Mouse (Mus musculus) megakaryocyte progenitor cell, adult 5-6 weeks (primary cell): ENCODE results near the gene Mdh1b. TPM values are rescaled to one million over a fixed set of nuclear protein-coding genes. Genes with fewer than 3 reads are reported as not detected.

Source experiments
- ATAC-seq: replicated peaks from 2 replicates; pipeline ENCODE4 v1.8.0; 2016; ENCODE audit warnings: mild to moderate bottlenecking, moderate TSS enrichment, inconsistent platforms; ENCODE audit not compliant: poor library complexity
- total RNA-seq, 2 experiments: library from RNA; stranded (forward) in 1 of 2; stranded (reverse) in 1 of 2; fragments of 157-497, 149-512 nt in 1 of 2; fragments of 200-1000 nt in 1 of 2; gene quantifications; 2 replicates each; pipeline versions ENCODE4 v1.2.3 to v1.2.4; 2015 to 2017

Gene Mdh1b
- total RNA-seq (2015) (not detected in 2 replicates), total RNA-seq (2017) (not detected in 2 replicates)

DNA sequence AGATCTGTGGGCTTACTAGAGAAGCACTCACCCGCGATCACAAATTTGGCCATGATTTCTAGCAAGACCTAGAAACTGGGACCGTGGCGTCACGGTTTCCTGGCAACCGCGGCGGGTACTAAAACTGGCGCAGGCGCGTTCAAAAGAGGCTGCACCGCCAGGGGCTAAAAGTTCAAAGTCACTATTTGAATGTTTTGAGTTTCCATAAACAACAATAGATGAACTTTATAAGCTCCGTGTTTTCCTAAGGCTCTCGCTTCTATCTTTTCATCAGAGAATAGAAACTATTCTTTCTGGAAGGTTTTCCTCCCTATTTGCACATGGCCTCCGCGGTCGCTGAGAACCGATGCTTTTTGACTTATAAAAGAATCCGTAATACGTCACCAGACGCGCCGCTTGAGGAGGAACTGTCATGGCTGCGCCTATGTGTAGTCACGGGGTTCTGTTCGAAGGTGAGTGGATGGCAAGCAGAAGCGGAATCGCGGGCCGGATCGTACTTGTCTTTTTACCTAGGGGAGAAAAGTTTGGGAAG, at the start of gene Mdh1b, which contains the start of gene Fastkd2:
Mdh1b (minus strand) TSS at position 79 of the 532 bp plus-strand sequence.
Fastkd2 (plus strand) TSS at position 375 of the 532 bp plus-strand sequence.
- ATAC-seq: peak; percentile 99

DNA sequence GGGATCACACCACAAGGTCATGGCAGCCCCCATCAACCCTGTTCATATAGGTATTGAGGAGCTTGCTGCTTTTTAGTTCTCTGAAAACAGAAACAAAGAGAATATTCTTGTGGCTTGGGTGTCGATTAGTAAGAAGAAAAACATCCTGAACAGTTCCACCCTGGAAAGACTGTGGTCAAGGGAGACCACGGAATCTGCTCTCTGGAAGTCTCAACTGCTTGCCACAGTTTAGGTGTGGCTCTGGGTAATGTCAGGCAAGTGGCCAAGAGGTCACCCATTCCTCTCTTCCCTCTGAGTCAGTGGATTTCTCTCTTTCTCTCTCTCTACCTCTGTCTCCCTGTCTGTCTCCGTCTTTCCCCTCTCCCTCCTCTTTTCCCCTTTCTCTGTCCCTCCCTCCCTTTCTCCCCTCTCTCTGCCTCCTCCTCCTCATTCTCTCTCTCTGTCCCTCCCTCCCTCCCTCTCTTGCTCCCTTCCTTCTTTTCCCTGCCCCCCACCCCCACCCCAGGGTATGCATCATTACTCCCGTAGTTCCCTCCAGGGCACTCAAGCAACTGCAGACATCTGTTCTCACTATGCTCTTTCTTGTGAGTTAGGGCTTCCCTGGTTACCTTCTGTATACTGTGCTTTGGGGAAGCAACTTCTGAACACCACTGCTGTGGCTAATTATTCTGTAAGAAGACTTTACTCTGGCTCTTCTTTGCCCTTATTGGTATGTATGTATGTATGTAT, 46.9 kb upstream of the Mdh1b start:
- ATAC-seq: no peak

DNA sequence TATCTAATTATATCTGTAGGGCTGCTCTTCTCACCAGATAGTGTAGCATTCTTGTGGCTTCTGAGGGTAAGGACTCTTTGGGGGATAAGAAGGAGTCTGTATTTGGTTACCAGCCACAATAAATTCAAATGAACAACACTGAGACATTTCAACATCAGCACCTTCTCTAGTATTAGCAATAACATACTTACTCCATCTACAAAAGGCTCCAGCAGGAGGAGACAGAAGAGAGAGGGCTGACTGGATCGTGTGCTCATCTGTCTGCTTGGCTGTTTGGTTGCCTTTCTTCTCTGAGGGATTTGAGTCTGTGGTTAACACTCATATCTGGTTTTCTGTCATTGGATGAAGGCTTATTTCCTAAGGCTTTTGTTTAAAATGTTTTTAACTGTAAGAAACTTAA, 46.3 kb upstream of the Mdh1b start:
- ATAC-seq: no peak

DNA sequence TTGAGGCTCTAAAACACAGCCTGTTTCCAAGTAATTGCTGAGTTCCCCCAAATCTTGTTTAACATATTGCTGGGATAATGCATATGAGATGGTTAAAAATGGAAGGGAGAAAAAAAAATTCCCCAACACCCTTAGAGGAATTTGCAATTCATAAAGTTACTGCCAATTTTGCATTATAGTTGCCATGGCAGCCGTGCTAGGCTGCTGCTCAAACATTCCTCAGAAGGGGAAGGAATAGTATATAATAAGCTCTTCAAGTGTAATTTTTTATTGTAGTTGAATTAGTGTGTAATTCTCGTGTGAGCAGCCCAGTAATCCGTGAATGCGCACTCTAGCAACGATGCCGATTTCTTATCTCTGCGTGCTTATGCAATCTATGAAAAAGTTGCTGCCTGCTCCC, 40.2 kb upstream of the Mdh1b start:
- no peak for ATAC-seq

DNA sequence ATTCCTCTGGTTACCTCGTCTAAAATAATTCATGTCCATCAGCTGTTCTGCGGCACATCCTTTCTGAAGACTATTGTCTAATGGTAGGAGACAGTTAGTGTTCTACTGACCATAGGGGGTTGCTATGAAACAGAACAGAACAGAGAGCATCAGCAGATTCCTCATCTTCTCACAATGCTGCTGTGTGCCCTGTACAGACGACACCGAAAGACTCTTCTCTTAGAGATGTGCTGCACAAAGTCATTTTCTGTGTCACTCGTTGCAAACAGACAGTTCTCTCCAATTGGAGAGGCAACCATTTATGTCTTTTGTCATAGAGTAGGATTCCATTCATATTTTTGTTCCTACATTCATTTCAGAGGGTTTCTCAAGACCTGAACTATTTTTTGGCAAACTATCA, 39.0 kb upstream of the Mdh1b start, which contains the start of gene 4933402D24Rik:
4933402D24Rik (minus strand) TSS at position 101 of the 400 bp plus-strand sequence.
- no peak for ATAC-seq

DNA sequence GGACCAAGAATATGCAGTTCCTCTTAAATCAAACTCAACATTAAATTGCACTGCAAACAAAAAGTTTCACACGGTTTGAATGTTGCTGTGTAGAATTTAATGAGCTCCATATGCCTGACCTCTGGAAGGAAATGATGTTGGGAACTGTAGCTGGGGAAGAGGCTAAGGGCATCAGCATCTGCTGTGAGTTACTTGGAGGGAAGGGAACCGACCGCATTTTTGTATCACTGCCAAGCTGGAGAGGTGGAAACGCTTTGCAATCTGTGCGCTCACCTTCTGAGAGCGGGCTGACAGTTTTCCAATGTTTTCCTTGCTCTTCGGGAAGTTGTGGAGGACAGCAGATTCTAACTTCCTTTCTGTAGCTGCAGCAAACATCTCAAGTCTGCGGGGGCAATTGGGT, 38.0 kb upstream of the Mdh1b start:
- no peak for ATAC-seq

DNA sequence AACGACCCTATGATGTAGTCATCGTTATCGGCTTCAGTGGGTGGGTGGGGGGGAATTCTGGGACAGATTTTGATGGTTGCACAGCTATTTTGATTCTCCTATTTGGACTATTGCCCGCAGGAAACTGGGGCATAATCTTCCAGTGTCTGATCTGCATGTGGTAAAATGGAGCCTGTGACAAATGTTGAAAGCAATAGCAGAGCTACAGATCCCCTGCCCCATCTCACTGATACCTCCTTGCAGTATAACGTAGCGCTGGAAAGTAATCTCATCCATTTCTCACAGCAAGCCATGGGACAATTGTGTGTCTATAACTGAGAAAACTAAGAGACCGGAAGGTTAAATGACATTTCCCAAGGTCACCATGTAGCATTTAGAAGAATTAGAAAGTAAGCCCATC, 34.3 kb upstream of the Mdh1b start:
- no peak for ATAC-seq

DNA sequence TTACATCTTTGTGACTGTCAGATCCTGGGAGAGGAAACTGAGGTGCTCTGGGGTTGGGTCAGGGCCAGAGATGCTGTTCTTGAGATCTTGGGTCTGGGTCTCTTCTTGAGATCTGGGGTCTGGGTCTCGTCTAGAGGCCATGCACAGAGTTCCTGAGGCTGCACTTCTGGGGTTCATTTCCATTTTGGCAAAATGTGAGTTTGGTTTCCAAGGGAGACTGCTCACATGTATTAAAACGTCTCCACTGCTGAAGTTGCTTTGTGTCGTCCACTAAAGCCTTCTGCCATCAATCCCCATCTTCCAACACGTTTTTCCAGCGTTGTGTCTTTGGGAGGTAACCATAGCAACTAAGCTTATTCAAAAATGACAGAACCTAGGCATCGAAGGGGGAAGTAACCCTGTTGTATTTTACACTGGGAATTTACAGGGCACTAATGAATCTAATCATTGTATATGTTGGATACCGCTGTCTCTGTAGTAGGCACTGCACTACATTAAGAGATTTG, 33.8 kb upstream of the Mdh1b start:
- no peak for ATAC-seq

DNA sequence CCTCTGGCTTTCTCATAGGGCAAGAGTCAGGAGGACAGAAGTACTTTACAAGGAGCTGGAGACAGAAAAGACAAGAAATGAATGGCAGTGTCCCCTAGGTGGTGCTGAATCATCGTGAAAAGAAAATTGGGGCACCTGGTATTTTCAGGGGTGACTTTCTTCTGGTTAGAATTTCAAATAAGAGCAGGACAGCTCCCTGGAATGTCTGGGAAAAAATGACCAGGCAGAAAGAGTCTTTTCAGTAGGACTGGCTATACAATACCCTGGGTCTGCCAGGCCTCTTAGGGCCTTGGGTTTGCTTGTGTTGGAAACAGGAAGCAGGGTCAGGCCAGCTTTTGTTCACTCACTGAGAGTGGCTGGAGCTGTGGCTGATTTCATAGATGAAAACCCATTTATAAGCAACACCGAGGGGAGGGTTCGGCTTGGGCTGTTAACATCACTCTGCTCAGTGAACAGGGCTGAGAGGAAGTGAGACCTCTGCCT, 33.1 kb upstream of the Mdh1b start:
- peak; percentile 39 for ATAC-seq

DNA sequence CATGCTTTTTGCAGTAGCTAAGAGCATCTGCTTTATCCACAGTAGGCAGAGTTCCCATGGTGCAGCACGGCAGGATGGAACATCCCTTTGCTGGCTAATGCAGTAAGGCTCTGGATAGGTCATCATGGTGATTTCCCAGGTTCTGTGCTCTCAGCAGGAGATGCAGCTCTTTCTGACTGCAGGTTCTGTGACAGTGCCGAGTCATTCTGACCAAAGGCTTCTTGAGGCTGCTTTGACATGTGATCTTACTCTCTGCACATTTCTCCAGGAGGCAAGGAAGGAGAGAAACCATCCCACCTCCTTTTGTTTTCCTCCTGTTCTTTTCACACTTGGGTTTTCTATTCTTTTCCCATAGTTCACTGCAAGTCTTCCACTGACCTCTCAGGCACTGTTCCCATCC, 25.9 kb upstream of the Mdh1b start:
- no peak for ATAC-seq

DNA sequence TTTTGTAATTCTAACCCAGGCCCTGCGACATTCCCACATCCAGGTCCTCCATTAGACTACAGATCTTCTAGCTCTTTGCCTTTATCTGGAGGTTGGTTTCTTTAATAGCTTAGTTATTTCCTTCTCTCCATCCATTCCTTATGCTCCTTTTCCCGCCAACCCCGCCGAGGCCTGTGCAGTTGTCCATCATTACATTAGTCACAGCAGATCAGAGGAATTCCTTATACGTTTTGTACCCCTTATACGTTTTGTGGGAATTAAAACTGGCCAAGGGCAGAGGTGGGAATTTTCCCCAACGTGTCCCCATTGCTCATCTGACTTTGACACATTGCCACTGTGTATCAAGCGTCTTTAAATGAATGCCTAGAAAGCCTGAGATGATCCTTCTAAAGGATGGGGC, 322 bp downstream of the Mdh1b start:
- no peak for ATAC-seq

DNA sequence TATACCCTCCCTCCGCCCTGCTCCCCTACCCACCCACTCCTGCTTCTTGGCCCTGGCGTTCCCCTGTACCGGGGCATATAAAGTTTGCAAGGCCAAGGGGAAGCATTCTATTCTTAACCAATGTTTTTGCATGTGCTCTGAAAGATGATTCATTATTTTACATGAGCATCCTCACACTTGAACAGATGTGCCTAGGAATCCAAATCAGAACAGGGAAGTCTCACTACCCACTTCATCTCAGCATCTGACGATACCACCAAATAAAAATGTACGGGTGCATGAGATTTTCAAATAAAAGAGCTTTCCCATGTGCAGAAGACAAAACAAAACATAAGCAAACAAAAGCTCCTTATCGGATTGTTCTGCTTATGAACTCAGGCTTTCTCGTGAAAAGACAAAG, 10.0 kb downstream of the Mdh1b start:
- ATAC-seq: no peak

DNA sequence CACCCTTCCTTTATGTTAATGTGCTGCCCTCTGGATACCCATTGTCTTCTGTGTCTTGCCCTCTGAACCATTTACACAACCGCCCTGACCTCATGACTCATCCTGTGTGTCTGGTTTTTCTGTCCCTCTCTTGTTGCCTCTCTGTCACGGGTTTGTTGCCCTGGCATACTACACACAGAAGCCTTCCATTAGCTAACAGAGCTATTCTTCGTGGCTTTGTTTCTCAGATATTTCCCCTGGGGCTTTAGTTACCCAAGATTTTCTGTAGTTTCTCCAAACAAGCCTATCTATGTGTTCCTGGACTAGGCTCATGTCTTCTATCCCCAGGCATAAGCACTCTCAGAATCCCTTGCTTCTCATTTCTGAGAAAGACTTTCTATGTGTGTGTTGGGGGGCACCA, 21.2 kb downstream of the Mdh1b start:
- ATAC-seq: no peak

DNA sequence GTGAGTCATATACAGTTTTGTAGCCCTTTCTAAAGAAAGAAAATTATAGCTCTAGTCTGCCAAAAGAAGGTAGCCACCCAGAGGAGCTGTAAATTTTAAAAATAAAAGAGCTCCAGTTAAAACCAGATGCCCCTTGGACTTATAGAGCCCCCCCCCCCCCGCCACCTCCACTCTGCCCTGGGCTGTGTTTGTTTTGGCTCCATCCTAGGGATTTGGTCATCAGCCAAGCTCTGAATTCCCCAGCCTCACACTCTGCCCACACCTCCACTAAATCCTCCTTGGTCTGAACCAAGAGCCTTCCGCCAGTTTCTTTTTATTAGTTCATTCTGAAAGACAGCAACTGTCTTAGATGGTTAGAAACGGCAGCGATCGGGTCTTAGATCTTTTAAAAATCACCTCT, 24.4 kb downstream of the Mdh1b start:
- ATAC-seq: no peak

DNA sequence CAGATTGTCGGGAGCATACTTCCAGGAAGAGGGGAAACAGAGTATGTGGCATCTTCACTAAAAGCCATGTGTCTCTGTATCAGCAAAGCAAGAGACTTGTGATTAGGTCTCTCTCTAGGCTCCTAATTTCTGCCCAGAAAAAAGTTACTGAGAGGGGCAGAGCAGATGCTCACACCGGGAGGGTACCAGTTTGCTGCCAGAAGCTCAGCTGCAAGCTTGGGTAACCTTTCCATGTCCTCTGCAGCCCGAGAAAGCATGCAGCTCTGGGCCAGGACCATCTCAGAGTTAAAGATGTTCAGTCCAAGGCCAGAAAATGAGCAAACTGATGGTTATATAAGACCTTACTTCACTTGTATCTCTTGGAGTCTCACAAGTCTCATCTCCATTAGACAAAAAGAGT, 33.3 kb downstream of the Mdh1b start:
- no peak for ATAC-seq

DNA sequence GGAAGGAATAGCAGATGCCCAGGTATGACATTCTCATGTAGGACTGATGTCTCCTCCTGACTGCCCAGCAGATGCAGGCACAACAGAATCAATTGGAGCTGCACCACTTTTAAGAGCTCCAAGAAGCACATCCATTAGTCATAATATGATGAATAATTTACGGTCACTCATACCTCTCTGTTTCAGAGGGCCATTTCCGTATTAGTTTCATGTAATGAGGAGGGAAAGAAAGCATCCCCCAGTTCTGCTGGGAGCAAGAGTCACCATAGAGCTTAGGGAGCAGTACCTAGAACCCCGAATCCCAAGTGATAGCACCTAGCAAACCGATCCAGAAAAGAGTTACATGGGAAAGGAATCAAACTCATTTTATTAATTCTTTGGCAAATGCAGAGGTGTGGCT, 43.3 kb downstream of the Mdh1b start, which contains the start of gene Dytn:
Dytn (minus strand) TSS at position 101 of the 400 bp plus-strand sequence.
- no peak for ATAC-seq

DNA sequence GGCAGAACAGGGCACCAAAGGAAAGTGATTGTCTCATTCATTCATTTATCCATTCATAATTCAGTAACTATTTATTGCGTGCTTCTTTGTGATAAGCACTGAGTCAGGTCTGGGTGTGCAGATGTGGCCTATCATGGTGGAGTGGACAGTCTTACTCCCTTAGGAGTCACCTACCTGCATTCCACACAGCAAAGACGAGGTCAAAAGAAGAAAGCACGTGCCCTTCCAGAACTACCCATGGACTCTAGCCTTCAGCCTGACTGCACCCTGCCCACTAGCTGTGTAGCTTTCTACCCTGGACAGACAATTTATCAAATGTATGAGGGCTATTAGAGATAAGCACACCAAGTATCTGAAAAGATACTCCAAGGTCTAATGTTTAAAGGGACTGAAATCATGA, 54.1 kb downstream of the Mdh1b start:
- no peak for ATAC-seq

DNA sequence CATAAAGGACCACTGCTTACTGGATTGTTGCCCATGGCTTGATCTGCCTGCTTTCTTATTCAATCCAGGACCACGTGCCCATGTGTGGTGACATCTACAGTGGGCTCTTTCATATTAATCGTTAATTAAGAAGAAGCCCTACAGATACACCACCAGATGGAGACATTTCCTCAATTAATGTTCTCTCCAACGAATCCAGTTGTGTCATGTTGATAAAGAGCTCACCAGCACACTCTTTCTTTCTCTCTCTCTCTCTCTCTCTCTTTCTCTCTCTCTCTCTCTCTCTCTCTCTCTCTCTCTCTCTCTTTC, 61.3 kb downstream of the Mdh1b start:
- peak; percentile 95 for ATAC-seq

DNA sequence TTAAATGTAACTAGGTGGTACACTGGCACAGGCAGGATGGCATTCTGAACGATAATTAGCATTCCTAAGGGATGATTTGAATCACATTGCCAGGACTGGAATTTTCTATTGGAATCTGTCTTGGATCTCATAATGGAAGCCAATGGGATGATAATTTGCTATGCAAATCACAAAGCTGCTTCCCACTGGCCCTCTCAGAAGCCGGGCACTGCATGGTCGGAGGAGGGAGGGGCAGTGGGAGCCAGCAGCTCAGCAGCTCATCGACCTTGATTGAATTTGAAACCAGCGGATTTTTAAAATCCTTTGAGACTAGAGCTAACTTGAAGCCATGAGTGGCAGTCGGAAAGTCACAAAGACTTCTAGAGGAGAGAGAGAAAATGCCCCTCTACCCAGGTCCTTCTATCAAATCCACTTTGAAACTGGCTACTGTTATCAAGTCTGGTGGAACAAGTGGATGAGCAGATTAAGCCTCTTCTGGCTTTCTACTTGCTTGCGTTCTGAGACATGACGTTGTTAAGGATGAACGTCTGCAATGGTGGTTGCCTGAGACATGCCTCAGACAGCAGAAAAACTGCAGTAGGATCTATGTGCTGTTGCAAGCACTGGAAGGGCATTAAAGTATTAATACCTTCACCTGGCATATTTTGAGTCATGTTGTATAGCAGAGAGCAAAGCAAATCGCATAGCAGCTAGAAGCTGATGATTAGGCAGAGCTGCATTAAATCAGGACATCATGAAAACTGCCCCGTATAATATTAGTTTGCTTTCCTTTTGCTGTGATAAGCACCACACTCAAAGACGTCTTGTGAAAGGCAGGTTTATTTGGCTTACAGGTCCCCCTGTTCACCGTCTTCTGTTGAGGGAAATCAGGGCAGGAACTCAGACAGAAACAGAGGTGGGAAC, 61.9 kb downstream of the Mdh1b start:
- no peak for ATAC-seq

DNA sequence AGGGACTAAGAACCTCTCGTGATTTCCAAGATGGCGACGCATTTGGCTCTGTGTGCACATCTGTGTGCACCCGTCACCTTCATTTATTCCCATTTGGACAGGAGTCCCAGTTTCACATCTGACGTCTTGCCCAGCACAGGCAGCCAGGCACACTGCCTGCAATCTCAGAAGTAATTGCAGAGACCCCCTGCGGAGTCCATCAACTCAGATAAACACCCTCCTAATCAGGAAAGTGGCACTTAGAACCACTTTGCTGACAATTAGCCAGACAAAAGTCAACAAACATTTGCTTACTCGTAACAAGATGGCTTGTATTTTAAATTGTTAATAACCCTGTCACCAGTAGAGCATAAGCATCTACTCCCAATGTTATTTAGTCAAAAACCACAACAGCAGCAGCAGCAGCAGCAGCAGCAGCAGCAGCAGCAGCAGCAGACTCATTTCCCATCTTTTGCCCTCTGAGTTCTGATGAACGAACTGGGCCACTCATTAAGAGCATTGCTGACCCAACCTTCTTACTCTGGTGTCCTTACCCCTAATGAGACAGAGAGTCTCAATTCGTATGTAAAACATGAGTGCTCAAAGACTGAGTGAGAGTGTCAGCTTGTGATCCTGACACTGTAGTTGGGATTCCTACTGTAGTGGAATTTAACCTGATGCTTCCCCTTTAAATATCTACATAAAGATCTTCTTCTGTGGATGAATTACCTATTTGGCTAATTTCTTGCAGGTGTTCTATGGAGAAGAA, 62.7 kb downstream of the Mdh1b start:
- ATAC-seq: no peak

DNA sequence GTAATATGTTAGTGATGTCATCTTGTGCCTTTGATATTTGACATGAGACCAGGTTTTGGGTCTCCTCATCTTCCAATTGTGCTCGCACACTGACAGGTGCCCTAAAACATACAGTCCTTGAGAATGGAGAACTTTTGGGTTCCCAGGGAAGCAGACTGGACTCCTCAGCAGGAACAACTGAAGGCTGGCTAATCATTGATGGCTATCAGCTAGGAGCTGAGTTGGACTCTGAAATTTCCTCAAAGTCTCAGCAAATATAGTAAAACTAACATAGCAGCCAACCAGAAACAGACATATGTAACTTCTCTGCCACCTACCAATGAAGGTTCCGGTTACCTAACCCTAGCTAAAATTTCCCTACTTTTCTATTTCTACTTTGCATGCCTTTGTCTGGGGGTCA, 64.0 kb downstream of the Mdh1b start:
- no peak for ATAC-seq
